Mouse (Mus musculus) cerebellum, adult 2 months (tissue): ENCODE results near the gene Epn1.

Experiments
- CTCF ChIP-seq: fragments of 200-500 bp; IDR thresholded peaks from 2 replicates; pipeline ENCODE4 v1.5.1; 2011; ENCODE audit warnings: low read depth, mild to moderate bottlenecking, control low read depth, low read length, moderate library complexity, borderline replicate concordance; ENCODE audit not compliant: insufficient read depth
- POLR2A ChIP-seq: fragments of 200-500 bp; IDR thresholded peaks from 2 replicates; pipeline ENCODE4 v1.6.1; 2011; ENCODE audit warnings: low read length, control low read depth, borderline replicate concordance; ENCODE audit not compliant: insufficient read depth

DNA sequence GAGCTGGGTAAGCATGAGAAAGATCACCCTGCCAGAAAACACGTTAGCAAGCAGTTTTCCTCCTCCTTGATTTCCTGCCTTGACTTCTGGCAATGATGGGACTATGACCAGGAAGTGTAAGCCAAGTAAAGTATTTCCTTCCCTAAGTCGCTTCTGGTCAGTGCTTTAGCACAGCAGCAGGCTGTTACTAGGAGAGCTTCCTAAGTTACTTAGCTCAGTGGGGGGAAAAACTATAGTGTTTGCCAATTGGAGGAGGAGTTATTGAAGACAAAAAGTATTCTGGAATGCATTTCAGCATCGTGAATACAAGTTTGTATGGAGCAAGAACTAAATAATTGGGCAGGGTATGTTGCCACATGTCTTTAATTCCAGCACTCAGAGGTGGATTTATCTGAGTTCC lies 32.7 kb downstream of the Epn1 start:
- TF ChIP-seq CTCF, result no peak
- TF ChIP-seq POLR2A, result no peak
